Mouse (Mus musculus): ENCODE measurements around the gene B230104I21Rik.

Gene B230104I21Rik

GRCm38 (mm10) chr4:154393196-154394122, 57.5 kb downstream of the B230104I21Rik start:
- no peak for DNase-seq (ENCODE audit: low spot score)

DNA sequence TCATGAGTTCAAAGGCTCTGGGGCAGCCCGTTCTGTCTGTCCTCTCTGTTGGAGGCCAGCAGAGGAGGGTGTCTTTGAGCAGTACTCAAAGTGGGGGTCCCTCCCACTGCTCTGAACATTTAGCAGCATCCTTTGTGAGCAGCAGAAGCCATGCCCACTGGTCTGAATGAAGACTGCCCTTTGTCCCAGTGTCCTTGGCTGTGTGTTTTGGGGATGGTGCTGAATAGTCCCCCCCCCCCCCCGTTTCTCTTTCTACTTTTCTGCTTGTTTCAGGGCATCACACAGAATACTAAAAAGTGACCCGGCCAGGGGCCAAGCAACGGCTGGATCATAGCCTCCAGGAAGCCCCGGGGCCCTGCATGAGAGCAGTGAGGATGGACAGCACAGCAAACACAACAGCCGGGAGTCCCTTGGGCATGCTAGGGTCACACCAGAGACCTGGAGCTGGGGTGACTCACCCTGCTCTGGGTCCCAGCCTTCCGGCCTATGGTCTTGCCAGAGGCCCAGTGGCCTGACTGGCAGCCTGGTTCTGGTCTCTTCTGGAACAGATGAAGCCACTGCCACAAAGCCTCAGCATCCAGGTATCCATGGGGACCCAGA, 58.3 kb downstream of the B230104I21Rik start:
- DNase-seq (ENCODE audit: low spot score), result no peak

DNA sequence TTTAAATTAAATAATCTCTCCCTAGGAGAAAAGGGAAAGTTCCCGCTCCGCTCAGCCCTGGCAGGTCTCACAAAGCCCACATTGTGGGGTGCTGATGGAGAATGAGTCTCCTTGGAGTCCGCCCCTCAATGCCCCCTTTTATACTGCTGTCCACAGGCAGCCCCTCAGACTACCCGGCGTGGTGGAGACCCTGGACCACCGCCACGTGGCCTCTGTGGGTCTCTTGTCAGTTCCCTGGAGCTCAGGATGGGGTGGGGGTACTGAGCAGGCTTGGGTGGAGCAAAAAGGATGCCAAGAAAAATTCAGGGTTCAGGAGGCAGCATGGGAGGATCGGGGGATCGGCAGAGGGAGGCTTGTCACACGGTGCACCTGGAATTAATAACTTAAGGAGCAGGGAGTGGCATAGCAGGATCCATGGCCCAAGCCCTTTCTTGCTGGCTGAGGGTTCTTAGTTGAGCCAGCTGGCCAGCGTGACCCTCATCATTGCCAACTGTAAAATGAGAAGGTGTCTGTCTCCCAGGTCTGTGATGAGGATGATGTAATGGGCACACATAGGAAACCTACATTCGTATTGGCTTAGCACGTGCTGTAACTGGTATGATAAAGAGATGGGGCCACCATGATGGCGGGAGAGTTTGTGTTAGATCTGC, 60.9 kb downstream of the B230104I21Rik start:
- DNase-seq (ENCODE audit: low spot score), result no peak
